Mouse (Mus musculus) heart, embryonic 14.5 days (tissue): ENCODE measurements around the gene Kpnb1. TPM values are rescaled to one million over a fixed set of nuclear protein-coding genes. Genes with fewer than 3 reads are reported as not detected.
"Not testable (repeated sequence)": the region's sequence is repeated elsewhere in the genome, so short reads cannot be mapped to it uniquely, and the experiment has no call there.

Experiments
- ATAC-seq: fragments of 200-750 bp; cut with Nextera tagmentation; 2 replicates; pipeline ENCODE4 v1.8.0; 2017; ENCODE audit warnings: low read depth, moderate TSS enrichment; ENCODE audit not compliant: insufficient number of reproducible peaks, insufficient read depth, low FRiP score
- H3K27ac ChIP-seq, 2 experiments: fragments of 200-500 bp in 1 of 2; fragments of 300-500 bp in 1 of 2; sonication (generic) in 1 of 2; replicated peaks in 1 of 2; 2 replicates each; pipeline ENCODE4 v1.5.1; 2012 to 2014; ENCODE audit warnings: low read depth in 2 of 2, low read length in 2 of 2, control low read depth in 1 of 2, mild to moderate bottlenecking in 1 of 2, mixed read lengths in 1 of 2; ENCODE audit not compliant: control insufficient read depth in 1 of 2, insufficient read depth in 1 of 2
- H3K27me3 ChIP-seq: fragments of 300-500 bp; sonication (generic); 2 replicates; pipeline ENCODE4 v1.6.1; 2014; ENCODE audit warnings: mild to moderate bottlenecking, low read length, control low read depth; ENCODE audit not compliant: control insufficient read depth, insufficient read depth
- H3K36me3 ChIP-seq: fragments of 300-500 bp; sonication (generic); 2 replicates; pipeline ENCODE4 v1.6.1; 2014; ENCODE audit warnings: mild to moderate bottlenecking, control low read depth, low read length, mixed read lengths; ENCODE audit not compliant: control insufficient read depth, insufficient read depth
- H3K4me1 ChIP-seq, 2 experiments: fragments of 200-500 bp in 1 of 2; fragments of 300-500 bp in 1 of 2; sonication (generic) in 1 of 2; 2 replicates each; pipeline ENCODE4 v1.6.1; 2012 to 2014; ENCODE audit warnings: low read length in 2 of 2, control low read depth in 1 of 2, mixed read lengths in 1 of 2; ENCODE audit not compliant: control insufficient read depth in 2 of 2, insufficient read depth in 2 of 2
- H3K4me2 ChIP-seq: fragments of 300-500 bp; sonication (generic); 2 replicates; pipeline ENCODE4 v1.6.1; 2014; ENCODE audit warnings: mild to moderate bottlenecking, low read length
- H3K4me3 ChIP-seq, 2 experiments: fragments of 200-500 bp in 1 of 2; fragments of 300-500 bp in 1 of 2; sonication (generic) in 1 of 2; 2 replicates each; pipeline ENCODE4 v1.5.1; 2012 to 2014; ENCODE audit warnings: low read length in 2 of 2, mild to moderate bottlenecking in 2 of 2, control low read depth in 1 of 2, low read depth in 1 of 2, moderate library complexity in 1 of 2; ENCODE audit not compliant: control insufficient read depth in 1 of 2, insufficient read depth in 1 of 2
- H3K9ac ChIP-seq: fragments of 300-500 bp; sonication (generic); 2 replicates; pipeline ENCODE4 v1.6.1; 2014; ENCODE audit warnings: mild to moderate bottlenecking, low read length
- H3K9me3 ChIP-seq: fragments of 300-500 bp; sonication (generic); 2 replicates; pipeline ENCODE4 v1.6.1; 2016; ENCODE audit warnings: low read length, control low read depth; ENCODE audit not compliant: control insufficient read depth
- WGBS: fragments of 180-500 bp; shearing (Covaris S2); extraction: QIAGEN DNeasy Blood & Tissue Kit; methylation state at CpG from one replicate; pipeline ENCODE4 v1.1.7; 2014; 5-methylcytosine and 5-hydroxymethylcytosine counted together
- polyA plus RNA-seq: library from polyadenylated mRNA; unstranded; fragments of >200 nt; fragmentation: Nextera tagmentation; extraction: Ambion mirVana; gene quantifications from 2 replicates; pipeline ENCODE4 v1.2.1, GENCODE M21; 2014

The Kpnb1 gene
- polyA plus RNA-seq, 1 experiment from 2014 or later: 38.8 TPM

DNA sequence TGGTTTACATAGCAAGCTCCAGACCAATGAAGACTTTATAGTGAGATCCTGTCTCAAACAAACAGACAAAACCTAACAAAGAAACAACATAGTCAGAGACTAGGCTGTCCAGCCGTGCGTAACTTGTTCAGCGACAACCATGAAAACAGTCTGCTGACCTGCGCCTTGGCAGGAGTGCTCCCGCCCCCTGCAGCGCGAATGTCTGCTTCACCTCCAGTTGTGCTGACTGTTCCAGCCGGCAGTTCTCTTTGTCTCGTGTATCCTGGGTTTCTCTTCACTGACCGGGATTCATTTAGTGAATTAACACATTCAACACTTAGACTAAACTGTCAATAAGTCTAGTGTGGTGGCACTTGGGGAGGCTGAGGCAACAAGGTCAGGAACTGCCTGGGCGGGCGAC, 8.9 kb upstream of the Kpnb1 start:
- 70% methylated on average over 12 of the region's 12 CpGs for WGBS
- Histone ChIP-seq H3K4me2 (no peak overlapping the region), H3K36me3 (no peaks in the 10 kb centered on the region), H3K27ac (no peak overlapping the region), H3K9ac (no peak overlapping the region), H3K4me3 (no peak overlapping the region), H3K27me3 (no peaks in the 10 kb centered on the region), H3K9me3 (peaks cover 2% of the 10 kb centered on the region; the same call in 1 of the 2 replicates), H3K4me1 (peaks cover 0 to 2% of the 10 kb centered on the region in 2 experiments; a peak in 1 of 4 replicates)
- no peak for ATAC-seq

- Histone ChIP-seq H3K4me3 (no peak overlapping the region), H3K27me3 (no peaks in the 10 kb centered on the region), H3K9ac (no peak overlapping the region), H3K27ac (no peak overlapping the region), H3K4me2 (no peak overlapping the region), H3K36me3 (no peaks in the 10 kb centered on the region), H3K9me3 (no peaks in the 10 kb centered on the region), H3K4me1 (peaks cover 0 to 8% of the 10 kb centered on the region in 2 experiments; a peak in 3 of 4 replicates)
- ATAC-seq: no peak
Measured at GRCm38 (mm10) chr11:97192621-97192951, 4.9 kb upstream of the Kpnb1 start.

DNA sequence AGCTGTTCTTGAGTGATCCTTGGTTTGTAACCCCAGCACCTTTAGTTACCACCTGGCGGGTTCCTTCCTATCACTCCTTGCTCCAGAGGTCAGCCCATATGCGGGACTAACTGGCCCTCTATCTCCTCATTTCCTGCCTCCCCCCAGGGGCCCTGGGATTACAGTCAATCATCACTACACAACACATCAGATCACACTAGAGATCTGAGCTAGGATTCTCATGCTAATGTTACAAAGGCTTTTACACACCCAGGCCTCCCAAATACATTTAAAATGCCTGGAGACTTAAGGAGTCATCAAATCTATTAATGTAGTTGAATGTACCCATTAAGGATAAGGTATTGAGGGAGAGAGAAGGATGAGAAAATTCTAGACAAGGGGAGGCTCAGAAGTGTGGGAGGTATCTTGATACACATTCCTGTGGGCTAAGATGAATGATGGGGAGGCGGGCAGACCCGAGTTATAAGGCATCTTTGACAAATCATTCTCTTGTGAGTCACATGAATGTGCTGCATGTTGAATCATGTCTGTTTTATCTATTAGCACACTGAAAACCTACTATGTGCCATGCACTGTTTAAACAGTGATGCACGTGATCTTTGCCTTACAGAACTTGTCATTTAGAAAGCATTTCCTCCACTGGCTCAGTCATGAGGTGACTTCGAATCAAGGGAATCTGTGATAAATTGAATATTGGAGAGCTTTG, 4.4 kb upstream of the Kpnb1 start:
- Histone ChIP-seq H3K4me2 (no peak overlapping the region), H3K4me1 (peaks cover 0 to 8% of the 10 kb centered on the region in 2 experiments; a peak in 3 of 4 replicates), H3K36me3 (no peaks in the 10 kb centered on the region), H3K4me3 (no peak overlapping the region), H3K9ac (no peak overlapping the region), H3K9me3 (no peaks in the 10 kb centered on the region), H3K27me3 (no peaks in the 10 kb centered on the region), H3K27ac (no peak overlapping the region)
- no peak for ATAC-seq
- 63% methylated on average over 6 of the region's 6 CpGs for WGBS

DNA sequence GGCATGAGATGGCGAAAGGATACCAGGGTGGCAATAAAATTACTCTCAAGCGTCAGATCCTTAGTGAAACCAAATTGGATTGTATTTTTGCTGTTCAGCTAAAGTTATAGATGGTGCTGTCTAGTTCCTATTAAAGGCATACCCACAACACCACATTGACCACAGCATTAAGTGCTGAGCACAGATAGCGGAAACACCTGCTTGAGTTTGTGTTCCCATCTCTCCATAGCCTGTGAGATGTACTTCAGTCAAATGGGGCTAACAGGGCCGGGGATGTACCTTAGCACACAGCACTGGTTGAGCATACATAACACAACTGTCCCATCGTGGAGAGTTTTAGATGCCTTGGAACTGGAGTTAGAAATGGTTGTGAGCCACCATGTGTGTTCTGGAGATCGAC, 3.3 kb upstream of the Kpnb1 start:
- Histone ChIP-seq H3K9ac (no peak overlapping the region), H3K27me3 (no peaks in the 10 kb centered on the region), H3K4me3 (no peak overlapping the region), H3K4me2 (no peak overlapping the region), H3K36me3 (peaks cover 7% of the 10 kb centered on the region), H3K4me1 (peaks cover 0 to 15% of the 10 kb centered on the region in 2 experiments; a peak in 3 of 4 replicates), H3K27ac (no peak overlapping the region), H3K9me3 (no peaks in the 10 kb centered on the region)
- ATAC-seq: no peak
- WGBS: 88% methylated on average over 6 of the region's 6 CpGs

DNA sequence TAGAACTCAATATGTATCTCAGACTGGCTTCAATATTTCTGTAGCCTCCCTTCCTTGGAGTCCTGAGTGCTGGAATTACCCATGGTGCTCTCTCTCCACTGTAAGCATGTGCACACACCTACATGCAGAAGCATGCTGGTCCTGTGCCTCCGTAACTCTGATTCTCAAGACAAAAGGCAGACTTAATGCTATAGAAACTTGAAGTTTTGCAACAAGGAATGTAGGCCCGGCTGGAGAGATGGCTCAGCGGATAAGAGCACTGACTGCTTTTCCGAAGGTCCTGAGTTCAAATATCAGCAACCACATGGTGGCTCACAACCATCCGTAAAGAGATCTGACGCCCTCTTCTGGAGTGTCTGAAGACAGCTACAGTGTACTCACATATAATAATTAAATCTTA, 2.0 kb upstream of the Kpnb1 start:
- Histone ChIP-seq H3K36me3 (peaks cover 20% of the 10 kb centered on the region), H3K27ac (peak overlapping the region in 1 of 2 experiments; percentile 95; a peak in 1 of 4 replicates), H3K4me1 (peaks cover 2 to 21% of the 10 kb centered on the region in 2 experiments)
- H3K9ac ChIP-seq, H3K4me2 ChIP-seq, H3K27me3 ChIP-seq, H3K4me3 ChIP-seq, H3K9me3 ChIP-seq, ATAC-seq: not testable (repeated sequence)
- WGBS: 90% methylated on average over 6 of the region's 6 CpGs

DNA sequence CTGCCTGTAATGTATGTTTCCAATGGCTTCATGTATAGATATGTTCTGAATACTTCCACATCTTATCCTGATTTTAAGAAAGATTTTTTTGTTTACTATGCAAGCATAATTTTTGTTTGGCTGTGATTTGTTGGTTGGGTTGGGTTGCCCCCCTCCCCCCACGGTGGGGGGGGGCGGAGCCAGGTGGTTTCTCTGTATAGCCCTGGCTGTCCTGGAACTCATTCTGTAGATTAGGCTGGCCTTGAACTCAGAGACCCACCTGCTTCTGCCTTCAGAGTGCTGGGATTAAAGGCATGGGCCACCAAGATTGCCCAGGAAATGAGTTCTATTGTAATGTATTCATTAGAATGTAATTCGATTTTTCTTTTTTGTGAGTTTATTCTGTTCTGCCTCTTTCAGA, 1.6 kb upstream of the Kpnb1 start:
- Histone ChIP-seq H3K9me3 (no peaks in the 10 kb centered on the region), H3K36me3 (peaks cover 24% of the 10 kb centered on the region), H3K27me3 (no peaks in the 10 kb centered on the region), H3K4me2 (peak overlapping the region; percentile 81), H3K27ac (peak overlapping the region in 1 of 2 experiments; percentile 95; a peak in 3 of 4 replicates), H3K9ac (peak overlapping the region; percentile 81), H3K4me1 (peaks cover 2 to 24% of the 10 kb centered on the region in 2 experiments), H3K4me3 (peak overlapping the region in 1 of 2 experiments; percentile 83; a peak in 2 of 4 replicates)
- 37% methylated on average over 3 of the region's 3 CpGs for WGBS
- ATAC-seq: no peak

- peaks cover 31% of the 10 kb centered on the region for H3K36me3 ChIP-seq
- H3K4me1 ChIP-seq: peaks cover 2 to 28% of the 10 kb centered on the region in 2 experiments
- WGBS: under 1% methylated on average over 15 of the region's 15 CpGs
- H3K9me3 ChIP-seq: no peaks in the 10 kb centered on the region
- H3K27me3 ChIP-seq: no peaks in the 10 kb centered on the region
- no peak for ATAC-seq
- peak overlapping the region; percentile 94 to 95 for H3K27ac ChIP-seq
- H3K9ac ChIP-seq: peak overlapping the region; percentile 81
- peak overlapping the region; percentile 81 for H3K4me2 ChIP-seq
- H3K4me3 ChIP-seq: peak overlapping the region; percentile 64 to 83
Measured at GRCm38 (mm10) chr11:97188643-97188955, 918 bp upstream of the Kpnb1 start.
